Mouse (Mus musculus) inflammation-experienced regulatory T-cells, adult 6 months (primary cell): Measurements from ENCODE around the gene Gm26920. TPM values are rescaled to one million over a fixed set of nuclear protein-coding genes. Genes with fewer than 3 reads are reported as not detected.

Experiments used
- polyA plus RNA-seq, 3 experiments: library from polyadenylated mRNA; unstranded; fragments of 100-300 nt; shearing (Covaris generic); gene quantifications; one replicate each; pipeline ENCODE4 v1.2.1; 2017

The Gm26920 gene
- polyA plus RNA-seq, 3 experiments from 2014 or later, result 0.87 to 3.9 (median 1.7) TPM

Other genes starting within 250 kb of the Gm26920 start
- 1 to 10 TPM; 3.5 to 6.8 (median 4.8) TPM for gene Zfp940, start 236.7 kb downstream of the Gm26920 start, polyA plus RNA-seq
- 1 to 10 TPM; 2.7 to 9.2 (median 8.2) TPM for gene Zfp420, start 230.4 kb downstream of the Gm26920 start, polyA plus RNA-seq
- 1 to 10 TPM; 5.8 to 8.4 (median 7.1) TPM for gene Zfp27, start 183.8 kb downstream of the Gm26920 start, polyA plus RNA-seq
- gene Zfp383, start 182.2 kb downstream of the Gm26920 start, polyA plus RNA-seq, result 1 to 10 TPM in 1 of 3 experiments, under 1 TPM in 2; 0.63 to 1.0 (median 0.80) TPM
- gene Zfp74, start 136.3 kb downstream of the Gm26920 start, polyA plus RNA-seq, result 1 to 10 TPM; 3.8 to 4.7 (median 4.6) TPM
- gene Zfp568, start 106.5 kb downstream of the Gm26920 start, polyA plus RNA-seq, result 1 to 10 TPM; 1.8 to 2.0 (median 2.0) TPM
- 1 to 10 TPM; 4.4 to 7.2 (median 5.8) TPM for gene Zfp14, start 39.0 kb downstream of the Gm26920 start, polyA plus RNA-seq
- gene Zfp82, start 17.5 kb downstream of the Gm26920 start, polyA plus RNA-seq, result 10 to 100 TPM in 1 of 3 experiments, 1 to 10 TPM in 2; 4.6 to 10.9 (median 5.9) TPM
- gene Zfp566, start 117 bp upstream of the Gm26920 start, polyA plus RNA-seq, result 10 to 100 TPM in 2 of 3 experiments, 1 to 10 TPM in 1; 7.2 to 14.5 (median 10.9) TPM
- gene Zfp260, start 4.4 kb upstream of the Gm26920 start, polyA plus RNA-seq, result 10 to 100 TPM; 59.7 to 83.0 (median 70.5) TPM
- gene Zfp382, start 31.5 kb upstream of the Gm26920 start, polyA plus RNA-seq, result 10 to 100 TPM; 10.2 to 15.5 (median 15.1) TPM
- 10 to 100 TPM; 12.9 to 20.8 (median 13.5) TPM for gene Zfp146, start 79.3 kb upstream of the Gm26920 start, polyA plus RNA-seq
- 1 to 10 TPM; 2.3 to 3.5 (median 3.3) TPM for gene Cox7a1, start 93.7 kb upstream of the Gm26920 start, polyA plus RNA-seq
- gene Capns1, start 108.4 kb upstream of the Gm26920 start, polyA plus RNA-seq, result 10 to 100 TPM; 66.6 to 74.8 (median 71.1) TPM
- 10 to 100 TPM; 51.0 to 54.5 (median 54.2) TPM for gene Polr2i, start 141.5 kb upstream of the Gm26920 start, polyA plus RNA-seq
- 100 to 1,000 TPM in 2 of 3 experiments, 10 to 100 TPM in 1; 95.8 to 156 (median 120) TPM for gene Tbcb, start 141.9 kb upstream of the Gm26920 start, polyA plus RNA-seq
- not detected for gene Ovol3, start 145.3 kb upstream of the Gm26920 start, polyA plus RNA-seq
- under 1 TPM; 0.26 to 0.70 (median 0.26) TPM for gene Thap8, start 189.7 kb upstream of the Gm26920 start, polyA plus RNA-seq
- gene Wdr62, start 190.0 kb upstream of the Gm26920 start, polyA plus RNA-seq, result 1 to 10 TPM; 1.5 to 5.3 (median 1.5) TPM
- gene Clip3, start 201.3 kb upstream of the Gm26920 start, polyA plus RNA-seq, result 1 to 10 TPM; 3.6 to 7.0 (median 5.8) TPM
- gene Alkbh6, start 218.3 kb upstream of the Gm26920 start, polyA plus RNA-seq, result 100 to 1,000 TPM in 2 of 3 experiments, 10 to 100 TPM in 1; 69.8 to 178 (median 155) TPM
- gene Syne4, start 224.4 kb upstream of the Gm26920 start, polyA plus RNA-seq, result 10 to 100 TPM in 1 of 3 experiments, 1 to 10 TPM in 2; 4.3 to 14.7 (median 6.4) TPM
- not detected for gene E130208F15Rik, start 231.3 kb upstream of the Gm26920 start, polyA plus RNA-seq
- 1 to 10 TPM; 2.0 to 6.1 (median 3.9) TPM for gene Sdhaf1, start 233.5 kb upstream of the Gm26920 start, polyA plus RNA-seq